Mouse (Mus musculus) Muller cell, postnatal 12 days (primary cell): Measurements from ENCODE around the gene Foxo6.
A peak's percentile ranks its signal among the peaks of the same experiment; 100 is the strongest.

ENCODE experiments used
- DNase-seq: peaks from one replicate; pipeline ENCODE4 v3.0.0-alpha.2; 2015; ENCODE audit errors: inconsistent ontology term

Gene Foxo6

GRCm38 (mm10) chr4:120284187-120284586, 3.0 kb downstream of the Foxo6 start:
- DNase-seq = no peak

DNA sequence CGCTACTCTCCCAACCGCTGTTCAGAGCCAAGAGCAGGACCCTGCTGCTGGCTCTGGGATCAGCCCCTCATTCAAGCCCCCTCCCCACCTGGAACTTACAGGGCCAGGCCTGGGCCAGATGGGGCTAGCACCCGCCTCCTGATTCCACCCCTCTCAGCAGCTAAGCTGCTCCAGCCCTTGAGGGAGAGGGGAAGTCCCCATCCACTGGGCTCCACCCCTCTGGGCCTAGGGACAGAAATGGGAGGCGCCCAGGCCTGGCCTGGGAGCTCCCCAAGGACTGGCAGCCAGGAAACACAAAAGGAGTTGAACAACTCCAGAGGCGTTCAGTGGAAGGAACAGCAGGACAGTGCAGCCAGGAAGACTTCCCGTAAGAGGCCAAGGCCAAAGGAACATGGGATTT, 4.0 kb downstream of the Foxo6 start:
- DNase-seq = peak; percentile 95

- peak; percentile 56 for DNase-seq
These were observed 4.5 kb downstream of the Foxo6 start for GRCm38 (mm10) chr4:120282568-120283091.

DNA sequence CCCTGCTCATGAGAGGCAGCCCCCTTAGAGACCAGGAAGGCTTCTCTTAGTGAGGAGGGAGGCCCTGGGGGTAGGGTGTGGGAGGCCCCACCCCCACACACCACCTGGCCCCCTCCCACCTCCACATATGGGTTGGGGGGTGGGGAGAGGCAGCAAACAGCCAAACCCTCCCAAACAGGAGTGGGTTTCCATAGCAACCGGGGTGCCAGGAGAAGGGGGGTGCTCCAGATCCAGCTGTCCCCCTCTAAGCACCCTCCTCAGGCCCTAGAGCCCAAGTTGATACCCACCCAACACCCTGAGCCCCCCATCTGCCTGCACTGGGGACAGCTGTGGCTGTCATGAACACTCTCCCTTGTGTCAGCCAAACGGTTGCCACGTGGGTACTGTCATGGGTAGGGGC, 6.1 kb downstream of the Foxo6 start:
- DNase-seq = no peak

GRCm38 (mm10) chr4:120280432-120280831, 6.7 kb downstream of the Foxo6 start:
- no peak for DNase-seq

- DNase-seq = no peak
These were observed 9.8 kb downstream of the Foxo6 start for GRCm38 (mm10) chr4:120277255-120277928.

DNA sequence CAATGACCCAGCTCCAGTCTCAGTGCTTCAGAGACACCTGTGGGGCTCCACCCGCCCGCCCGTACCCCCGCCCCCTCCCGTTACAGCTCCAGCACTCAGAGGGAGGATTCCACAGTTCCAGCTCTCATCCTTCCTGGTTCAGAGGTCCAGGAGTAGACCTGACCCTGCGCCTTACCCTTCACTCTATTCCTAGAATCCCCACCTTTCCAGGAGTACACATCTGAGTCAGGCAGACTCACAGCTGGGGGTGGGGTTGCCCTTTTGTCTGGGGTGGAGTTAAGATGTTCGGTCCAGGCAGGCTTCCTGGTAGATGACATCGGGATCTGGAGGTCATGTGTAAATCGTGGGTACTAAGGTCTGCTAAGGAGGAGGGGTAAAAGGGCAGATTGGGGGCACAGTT, 11.7 kb downstream of the Foxo6 start:
- DNase-seq = no peak

- DNase-seq = no peak
These were observed 13.6 kb downstream of the Foxo6 start for GRCm38 (mm10) chr4:120273594-120273993.

DNA sequence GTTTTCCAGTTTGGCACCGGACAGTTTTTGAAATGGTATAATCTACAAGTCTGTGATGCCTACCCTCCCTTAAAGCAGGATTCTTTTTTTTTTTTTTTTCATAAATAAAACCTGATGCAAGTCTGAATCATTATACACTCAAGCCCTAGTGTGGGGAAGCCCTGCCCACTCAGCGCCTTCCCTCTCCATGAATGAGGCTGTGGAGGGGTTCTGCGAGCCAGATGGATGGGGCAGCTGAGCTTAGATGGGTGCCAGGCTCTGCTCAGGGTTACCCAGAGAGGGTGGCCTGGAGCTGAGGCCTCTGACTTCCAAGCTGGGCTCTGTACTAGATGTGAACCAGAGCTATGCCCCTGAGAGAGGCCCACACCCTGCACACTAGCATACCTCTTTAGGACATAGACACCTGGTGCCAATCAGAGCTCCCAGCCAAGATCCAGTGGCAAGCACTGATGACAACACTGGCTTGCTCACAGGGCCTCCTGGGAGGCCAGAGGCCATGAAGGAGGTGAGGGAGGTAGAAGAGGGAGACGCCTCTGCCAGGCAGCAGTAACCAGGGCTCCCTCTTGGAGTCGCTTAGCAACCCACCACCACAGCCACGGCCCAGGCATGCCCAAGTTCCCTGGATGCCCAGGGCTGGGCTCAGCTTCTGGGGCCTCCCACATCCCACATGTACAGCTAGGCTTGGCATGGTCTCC, 15.1 kb downstream of the Foxo6 start:
- DNase-seq = no peak

GRCm38 (mm10) chr4:120271208-120271607, 15.9 kb downstream of the Foxo6 start:
- no peak for DNase-seq

- no peak for DNase-seq
These were observed 16.3 kb downstream of the Foxo6 start for GRCm38 (mm10) chr4:120270937-120271199.

- no peak for DNase-seq
These were observed 16.8 kb downstream of the Foxo6 start for GRCm38 (mm10) chr4:120270148-120270936.

DNA sequence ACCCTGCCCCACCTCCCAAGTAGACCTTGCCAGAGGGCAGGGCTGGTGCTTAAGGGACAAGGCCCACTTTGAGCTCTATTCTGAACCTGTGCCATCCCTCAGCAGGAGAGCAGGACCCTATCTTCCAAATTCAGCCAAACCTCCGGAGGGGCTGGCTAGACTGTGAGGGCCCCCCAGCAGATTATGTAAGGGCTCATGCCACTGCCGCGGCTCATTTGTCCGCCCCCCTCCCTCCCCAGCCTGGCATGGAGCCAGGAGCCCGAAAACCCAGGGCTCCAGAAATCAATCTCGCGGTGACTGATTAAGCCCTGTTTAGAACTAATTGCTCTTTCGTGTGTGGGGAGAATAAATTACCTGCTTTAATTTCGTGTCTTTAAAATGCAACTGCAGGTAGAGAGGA, 17.7 kb downstream of the Foxo6 start:
- no peak for DNase-seq

DNA sequence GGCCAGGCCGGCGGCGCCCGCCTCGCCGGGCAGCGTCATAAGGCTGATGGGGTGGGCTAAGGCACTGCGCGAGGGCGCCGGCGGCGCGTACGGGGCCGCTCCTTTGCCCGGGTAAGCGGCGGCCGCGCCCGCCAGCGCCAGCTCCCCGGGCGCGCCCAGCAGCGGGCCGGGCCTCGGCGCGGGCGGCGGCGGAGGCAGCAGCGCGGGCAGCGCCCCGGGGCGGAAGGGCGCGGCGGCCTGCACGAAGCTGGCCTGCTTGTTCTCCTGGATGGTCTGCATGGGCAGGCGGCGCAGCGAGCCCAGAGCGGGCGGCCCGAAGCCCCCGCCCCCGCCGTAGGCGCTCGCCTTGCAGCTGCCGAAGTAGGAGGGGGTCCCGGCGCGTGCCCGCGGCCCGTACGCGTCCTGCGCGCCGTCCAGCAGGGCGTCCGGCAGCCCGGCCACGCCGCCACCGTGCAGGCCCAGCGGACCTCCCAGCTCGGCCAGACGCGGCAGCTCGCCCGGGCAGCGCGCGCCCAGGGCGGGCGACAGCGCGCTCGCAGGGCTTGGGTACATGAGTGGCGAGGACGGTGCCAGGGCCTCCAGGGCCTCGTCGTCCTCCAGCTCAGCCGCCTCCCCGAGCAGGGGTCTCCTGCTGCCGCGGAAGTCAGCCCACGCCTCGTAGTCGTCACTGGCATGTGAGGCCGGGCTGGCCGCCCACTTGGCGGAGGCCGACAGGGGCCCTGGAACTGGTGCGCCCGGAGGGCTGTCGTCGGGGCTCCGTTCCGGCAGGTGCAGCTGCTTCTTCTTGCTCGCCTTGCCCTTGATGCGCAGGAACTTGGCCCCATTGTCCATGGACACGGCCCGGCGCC, 18.7 kb downstream of the Foxo6 start:
- DNase-seq = peak; percentile 59

GRCm38 (mm10) chr4:120267683-120268082, 19.5 kb downstream of the Foxo6 start:
- DNase-seq = no peak

GRCm38 (mm10) chr4:120267136-120267535, 20.0 kb downstream of the Foxo6 start:
- no peak for DNase-seq

GRCm38 (mm10) chr4:120264105-120264504, 23.0 kb downstream of the Foxo6 start:
- DNase-seq = no peak

DNA sequence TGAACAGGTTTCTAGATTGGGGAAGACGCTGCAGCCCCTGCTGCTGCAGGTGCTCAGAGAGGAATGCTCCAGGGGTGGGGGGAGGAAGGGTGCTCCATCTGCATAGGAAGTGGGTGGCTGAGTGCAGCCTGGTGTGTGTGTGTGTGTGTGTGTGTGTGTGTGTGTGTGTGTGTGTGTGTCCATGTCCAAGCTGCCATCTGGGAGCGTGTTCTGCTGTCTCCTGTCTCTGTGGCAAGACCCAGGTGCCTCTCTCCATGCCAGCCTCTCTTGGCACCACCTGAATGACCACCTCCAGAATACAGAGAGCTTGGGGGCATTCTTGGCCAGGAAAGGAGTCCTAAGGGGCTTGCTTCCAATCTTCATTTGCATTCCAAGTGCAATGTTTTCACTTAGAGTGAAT, 24.4 kb downstream of the Foxo6 start:
- no peak for DNase-seq

DNA sequence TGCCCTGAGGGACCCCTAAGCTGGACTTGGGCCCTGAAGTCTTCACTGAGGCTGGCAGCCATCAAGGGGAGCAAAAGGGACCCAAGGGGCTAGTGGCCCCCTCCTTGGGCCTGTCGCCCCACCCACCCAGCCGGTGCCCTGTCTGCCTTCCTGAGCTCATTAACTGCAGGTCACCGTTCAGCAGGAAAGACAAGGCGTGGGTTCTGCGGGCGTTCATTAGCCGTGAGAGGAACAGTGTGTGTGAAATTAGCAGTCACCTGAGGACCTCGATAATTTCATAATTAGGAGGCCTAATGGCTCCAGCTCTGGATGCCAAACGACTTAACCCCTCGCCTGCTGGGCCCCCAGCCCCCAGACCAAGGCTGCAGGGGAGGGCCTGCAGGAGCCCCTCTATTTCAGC, 24.9 kb downstream of the Foxo6 start:
- DNase-seq = no peak

DNA sequence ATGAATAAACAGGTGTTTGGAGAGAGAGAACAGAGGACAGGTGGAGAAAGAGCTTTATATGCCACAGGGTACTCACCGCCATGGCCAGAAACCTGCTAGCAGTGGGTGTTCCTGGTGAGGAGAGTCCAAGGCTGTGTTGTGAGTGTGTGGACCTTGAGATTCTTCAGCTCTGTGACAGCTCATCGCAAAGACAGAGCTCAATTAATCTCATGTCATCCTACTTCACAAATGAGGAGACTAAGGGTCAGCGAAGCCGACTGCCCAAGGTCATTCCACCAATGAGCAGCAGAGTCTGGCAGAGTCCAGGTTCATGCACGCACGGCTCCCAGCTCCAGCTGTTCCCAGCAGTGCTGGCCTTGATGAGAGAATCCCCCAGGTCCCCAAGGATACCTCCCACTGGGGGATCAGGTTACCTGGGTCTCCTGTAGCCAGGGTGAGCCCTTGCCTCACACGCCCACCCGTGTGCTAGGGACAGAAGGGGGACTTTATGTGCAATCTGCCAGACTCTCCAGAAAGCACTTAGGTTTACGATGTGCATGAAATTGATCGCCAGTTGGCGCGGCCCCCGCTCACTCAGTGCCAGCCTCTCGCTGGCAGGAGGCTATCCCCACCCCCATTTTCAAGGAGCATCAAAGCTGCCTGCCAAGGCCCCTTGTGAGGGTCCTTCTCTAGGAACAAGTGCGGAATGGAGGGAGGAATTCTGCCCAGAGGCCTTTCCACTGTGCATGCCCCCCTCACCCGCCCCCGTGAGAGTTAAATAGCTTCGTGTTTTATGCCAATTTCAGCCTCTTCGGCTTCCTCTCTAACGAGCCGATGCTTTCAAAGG, 27.6 kb downstream of the Foxo6 start:
- DNase-seq = peak; percentile 54

DNA sequence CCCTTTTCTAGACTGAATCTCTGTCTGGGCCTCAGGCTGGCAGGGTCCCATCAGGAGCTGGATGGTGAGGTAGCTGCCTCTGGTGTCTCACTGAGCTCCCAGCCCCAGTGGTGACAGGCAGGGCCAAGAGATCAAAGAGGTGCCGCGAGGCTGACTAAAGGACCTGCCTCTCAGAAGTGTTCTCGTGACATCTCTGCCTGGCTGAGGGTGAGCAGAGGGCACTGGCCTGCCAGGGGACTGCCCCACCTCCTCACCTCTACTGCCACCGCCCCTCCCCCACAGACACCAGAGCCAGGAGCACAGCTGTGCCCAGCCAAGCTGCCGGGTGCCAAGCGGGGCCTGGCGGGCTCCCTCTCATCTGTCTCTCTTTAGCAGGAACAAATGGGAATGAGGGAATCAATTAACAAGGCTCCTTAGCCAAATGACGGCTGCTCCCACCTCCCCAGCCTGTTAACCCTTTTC, 38.3 kb downstream of the Foxo6 start:
- DNase-seq = peak; percentile 93
